Mouse (Mus musculus) liver, embryonic 14.5 days (tissue): ENCODE data around the gene Cbfb.

Experiments
- CTCF ChIP-seq: IDR thresholded peaks from 2 replicates; pipeline ENCODE4 v1.5.1; 2016; ENCODE audit warnings: antibody characterized with exemption, low read depth, control low read depth
- EP300 ChIP-seq: IDR thresholded peaks from 2 replicates; pipeline ENCODE4 v1.6.1; 2016; ENCODE audit warnings: antibody characterized with exemption, low read depth

DNA sequence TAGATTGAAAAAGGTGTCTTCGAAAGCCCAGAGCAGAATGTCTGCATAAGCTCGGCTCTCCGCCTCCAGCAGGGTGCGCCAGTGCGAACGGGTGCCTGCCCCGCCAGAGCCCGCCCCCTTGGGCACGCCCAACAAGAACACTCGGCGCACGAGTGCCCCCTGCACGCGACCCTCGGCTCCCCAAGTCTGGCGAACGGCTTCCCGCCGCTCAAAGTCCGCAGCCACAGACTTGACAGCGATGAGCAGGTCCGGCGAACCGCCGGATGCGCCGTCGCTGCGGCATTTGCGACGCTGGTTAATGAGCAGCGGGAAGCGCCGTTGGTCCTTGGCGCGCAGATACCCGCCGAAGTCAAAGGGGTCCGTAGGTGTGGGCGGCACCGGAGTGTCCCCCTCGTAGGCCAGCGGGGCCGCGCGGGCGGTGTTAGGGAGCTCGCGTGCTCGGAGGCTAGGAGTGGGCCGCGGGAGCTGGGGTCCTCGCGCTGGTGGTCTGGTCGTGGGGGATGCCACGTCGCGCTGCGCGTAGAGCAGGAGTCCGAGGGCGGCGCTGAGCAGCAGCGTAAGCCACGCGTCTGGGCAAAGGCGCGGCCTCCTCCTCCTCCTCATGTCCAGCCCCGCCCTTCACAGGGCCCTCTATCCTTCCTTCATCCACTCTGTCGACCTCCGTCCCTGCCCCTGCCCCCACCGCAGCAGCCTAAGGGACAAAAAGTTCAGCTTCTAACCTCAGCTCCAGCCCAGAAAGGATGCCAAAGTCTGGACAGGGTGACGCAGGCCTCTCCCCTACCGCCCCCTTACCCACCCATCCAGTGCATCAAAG, 83.9 kb downstream of the Cbfb start:
- no peak for TF ChIP-seq EP300
- peak; percentile 93 for TF ChIP-seq CTCF
